Mouse (Mus musculus): ENCODE measurements at regions not wholly inside any gene's neighbourhood (a gene's known extent, or its start where the extent isn't known, plus 50 kb on each side); places are given as distances from the start of the nearest gene placed in this dataset.
"Not testable (repeated sequence)": the region's sequence is repeated elsewhere in the genome, so short reads cannot be mapped to it uniquely, and the experiment has no call there.

DNA sequence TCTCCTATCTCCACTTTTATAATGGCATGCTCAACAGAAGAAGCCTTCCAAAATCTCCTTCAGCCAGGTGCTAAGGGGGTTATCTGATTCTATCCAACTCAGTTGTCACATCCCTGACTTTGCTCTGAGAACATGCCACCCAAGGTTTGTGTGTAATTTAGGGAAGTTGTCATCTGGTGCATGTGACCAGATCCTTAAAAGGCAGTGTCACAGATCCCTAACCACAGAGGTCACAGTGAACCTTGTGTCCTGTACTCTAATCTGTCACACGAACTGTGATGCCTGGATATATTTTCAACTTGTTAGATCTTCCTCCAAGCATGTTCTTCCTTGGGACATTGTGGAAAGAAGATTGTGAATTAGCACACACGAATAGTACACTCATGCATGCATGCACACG, 189.4 kb upstream of the Plxna2 start:
- 76% methylated on average over 3 of the region's 3 CpGs for WGBS
- Histone ChIP-seq H3K4me3 (no peak overlapping the region), H3K4me1 (peaks cover 9% of the 10 kb centered on the region; the same call in 1 of the 2 replicates), H3K9me3 (no peaks in the 10 kb centered on the region), H3K27me3 (no peaks in the 10 kb centered on the region), H3K4me2 (replicated peaks) (no peak overlapping the region), H3K36me3 (no peaks in the 10 kb centered on the region), H3K9ac (no peak overlapping the region), H3K27ac (no peak overlapping the region)
- no peak for ATAC-seq (ENCODE audit: insufficient number of reproducible peaks, insufficient read depth, low FRiP score, low TSS enrichment)

GRCm38 (mm10) chr1:194426293-194426692, 191.7 kb upstream of the Plxna2 start:
- ATAC-seq (ENCODE audit: insufficient number of reproducible peaks, insufficient read depth, low FRiP score, low TSS enrichment) = no peak
- H3K9ac ChIP-seq = no peak overlapping the region
- no peaks in the 10 kb centered on the region for H3K36me3 ChIP-seq
- no peaks in the 10 kb centered on the region for H3K27me3 ChIP-seq
- no peak overlapping the region for H3K4me2 ChIP-seq (replicated peaks)
- H3K27ac ChIP-seq = no peak overlapping the region
- no peaks in the 10 kb centered on the region for H3K9me3 ChIP-seq
- 38% methylated on average over 6 of the region's 6 CpGs for WGBS
- peaks cover 9% of the 10 kb centered on the region; the same call in 1 of the 2 replicates for H3K4me1 ChIP-seq
- no peak overlapping the region for H3K4me3 ChIP-seq

DNA sequence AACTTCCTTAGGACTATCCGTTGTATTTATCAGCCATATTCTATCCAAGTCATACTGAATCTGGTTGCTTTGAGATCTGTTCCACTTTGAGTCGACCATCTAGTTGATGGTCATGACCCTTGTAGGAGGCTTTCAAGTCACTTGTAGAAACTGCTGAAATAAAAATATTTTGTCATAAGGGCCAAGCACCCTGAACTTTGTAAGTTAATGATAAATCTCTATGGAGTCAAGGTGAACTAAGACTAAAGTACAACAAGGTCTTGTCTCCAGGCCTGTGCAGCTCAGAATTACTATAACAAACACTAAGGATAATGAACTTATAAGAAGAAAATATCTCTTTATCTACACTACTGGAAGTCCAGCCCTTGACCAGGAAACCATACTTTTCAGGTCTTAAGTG, 193.8 kb upstream of the Plxna2 start:
- Histone ChIP-seq H3K4me1 (peaks cover 9% of the 10 kb centered on the region; the same call in 1 of the 2 replicates), H3K27me3 (no peaks in the 10 kb centered on the region), H3K9me3 (no peaks in the 10 kb centered on the region), H3K9ac (no peak overlapping the region), H3K4me2 (replicated peaks) (no peak overlapping the region), H3K36me3 (no peaks in the 10 kb centered on the region), H3K4me3 (no peak overlapping the region), H3K27ac (no peak overlapping the region)
- no peak for ATAC-seq (ENCODE audit: insufficient number of reproducible peaks, insufficient read depth, low FRiP score, low TSS enrichment)
- 86% methylated on average over 2 of the region's 2 CpGs for WGBS

GRCm38 (mm10) chr1:194412193-194412592, 205.8 kb upstream of the Plxna2 start:
- ATAC-seq (ENCODE audit: insufficient number of reproducible peaks, insufficient read depth, low FRiP score, low TSS enrichment) = no peak
- Histone ChIP-seq H3K9ac (no peak overlapping the region), H3K36me3 (no peaks in the 10 kb centered on the region), H3K4me3 (no peak overlapping the region), H3K4me1 (no peaks in the 10 kb centered on the region), H3K27me3 (no peaks in the 10 kb centered on the region), H3K27ac (no peak overlapping the region), H3K4me2 (replicated peaks) (no peak overlapping the region), H3K9me3 (no peaks in the 10 kb centered on the region)
- WGBS = 82% methylated on average over 5 of the region's 5 CpGs

DNA sequence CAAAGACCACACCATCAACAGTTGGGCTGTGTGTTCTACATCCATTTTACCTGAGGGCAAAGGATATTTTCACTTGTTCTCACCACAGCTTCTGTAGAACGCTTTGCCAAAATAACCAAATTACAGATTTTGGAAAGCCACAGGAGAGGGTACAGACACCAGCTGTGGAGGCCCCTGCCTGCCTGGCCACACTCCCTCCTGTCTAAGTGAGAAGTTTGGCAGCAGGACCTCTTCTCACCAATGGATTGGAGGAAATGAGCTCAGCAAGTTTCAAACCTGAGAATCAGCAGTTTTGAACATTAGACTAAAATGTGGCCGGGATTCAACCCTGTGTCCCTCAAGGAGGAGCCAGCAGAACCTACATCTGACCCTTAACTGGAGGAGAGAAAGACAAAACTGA, 206.2 kb upstream of the Plxna2 start:
- ATAC-seq (ENCODE audit: insufficient number of reproducible peaks, insufficient read depth, low FRiP score, low TSS enrichment) = no peak
- H3K4me1 ChIP-seq = no peaks in the 10 kb centered on the region
- no peak overlapping the region for H3K4me3 ChIP-seq
- no peak overlapping the region for H3K4me2 ChIP-seq (replicated peaks)
- no peak overlapping the region for H3K27ac ChIP-seq
- no peaks in the 10 kb centered on the region for H3K9me3 ChIP-seq
- H3K9ac ChIP-seq = no peak overlapping the region
- no peaks in the 10 kb centered on the region for H3K36me3 ChIP-seq
- WGBS = 66% methylated on average over 2 of the region's 2 CpGs
- H3K27me3 ChIP-seq = no peaks in the 10 kb centered on the region

DNA sequence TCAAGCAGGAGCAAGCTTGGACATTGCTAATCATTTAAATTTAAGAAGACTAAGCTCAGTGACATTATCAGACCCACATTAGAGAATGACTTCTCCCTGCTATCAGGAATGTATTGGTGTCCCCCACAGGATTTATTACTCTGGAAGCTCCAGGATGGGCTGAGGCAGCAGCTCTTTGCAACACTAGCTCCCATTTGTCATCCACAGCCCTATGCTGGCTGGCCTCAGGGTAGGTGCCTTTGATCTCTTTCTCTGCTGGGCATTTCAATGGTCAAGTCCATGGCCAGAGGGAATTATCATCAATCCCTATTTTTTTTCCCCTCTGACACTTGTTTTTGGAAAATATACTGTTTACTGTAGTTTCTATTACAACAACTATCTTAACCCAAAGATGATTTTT, 218.7 kb upstream of the Plxna2 start:
- H3K9me3 ChIP-seq = no peaks in the 10 kb centered on the region
- no peaks in the 10 kb centered on the region for H3K36me3 ChIP-seq
- no peak overlapping the region for H3K27ac ChIP-seq
- H3K4me1 ChIP-seq = no peaks in the 10 kb centered on the region
- ATAC-seq (ENCODE audit: insufficient number of reproducible peaks, insufficient read depth, low FRiP score, low TSS enrichment) = no peak
- H3K4me2 ChIP-seq (replicated peaks) = no peak overlapping the region
- H3K27me3 ChIP-seq = no peaks in the 10 kb centered on the region
- no peak overlapping the region for H3K4me3 ChIP-seq
- no peak overlapping the region for H3K9ac ChIP-seq

- Histone ChIP-seq H3K4me2 (replicated peaks) (no peak overlapping the region), H3K27me3 (no peaks in the 10 kb centered on the region), H3K4me1 (no peaks in the 10 kb centered on the region), H3K9me3 (no peaks in the 10 kb centered on the region), H3K9ac (no peak overlapping the region), H3K4me3 (no peak overlapping the region), H3K36me3 (no peaks in the 10 kb centered on the region), H3K27ac (no peak overlapping the region)
- 78% methylated on average over 4 of the region's 4 CpGs for WGBS
- ATAC-seq (ENCODE audit: insufficient number of reproducible peaks, insufficient read depth, low FRiP score, low TSS enrichment) = no peak
These were observed 221.1 kb upstream of the Plxna2 start for GRCm38 (mm10) chr1:194396754-194397460.

GRCm38 (mm10) chr1:194393720-194394119, 224.3 kb upstream of the Plxna2 start:
- Histone ChIP-seq H3K4me3 (no peak overlapping the region), H3K9ac (no peak overlapping the region), H3K9me3 (no peaks in the 10 kb centered on the region), H3K27me3 (no peaks in the 10 kb centered on the region), H3K4me2 (replicated peaks) (no peak overlapping the region), H3K27ac (no peak overlapping the region), H3K36me3 (no peaks in the 10 kb centered on the region), H3K4me1 (no peaks in the 10 kb centered on the region)
- ATAC-seq (ENCODE audit: insufficient number of reproducible peaks, insufficient read depth, low FRiP score, low TSS enrichment) = no peak
- 71% methylated on average over 3 of the region's 3 CpGs for WGBS

DNA sequence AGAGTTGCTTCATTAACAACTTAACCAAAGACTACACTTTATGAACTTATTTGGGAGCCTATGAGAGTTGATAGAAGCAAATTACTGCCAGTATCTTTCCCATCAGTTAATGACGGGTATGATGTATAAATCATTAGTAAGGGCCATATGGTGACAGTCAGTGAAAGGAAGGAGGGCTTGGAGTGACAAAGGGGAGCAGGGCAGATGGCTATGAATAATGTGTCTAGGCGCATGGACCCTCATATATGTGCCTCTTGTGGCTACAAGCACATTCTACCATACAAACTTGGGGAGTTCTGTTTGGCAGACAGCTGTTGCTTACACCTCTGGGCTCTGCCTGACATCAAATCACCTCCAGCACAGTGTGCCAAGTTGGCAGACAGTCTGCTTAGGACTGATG, 227.8 kb upstream of the Plxna2 start:
- H3K27me3 ChIP-seq = no peaks in the 10 kb centered on the region
- H3K36me3 ChIP-seq = no peaks in the 10 kb centered on the region
- ATAC-seq (ENCODE audit: insufficient number of reproducible peaks, insufficient read depth, low FRiP score, low TSS enrichment) = no peak
- no peak overlapping the region for H3K4me3 ChIP-seq
- no peak overlapping the region for H3K27ac ChIP-seq
- H3K9me3 ChIP-seq = no peaks in the 10 kb centered on the region
- 83% methylated on average over 2 of the region's 2 CpGs for WGBS
- H3K4me1 ChIP-seq = no peaks in the 10 kb centered on the region
- H3K9ac ChIP-seq = no peak overlapping the region
- H3K4me2 ChIP-seq (replicated peaks) = no peak overlapping the region

DNA sequence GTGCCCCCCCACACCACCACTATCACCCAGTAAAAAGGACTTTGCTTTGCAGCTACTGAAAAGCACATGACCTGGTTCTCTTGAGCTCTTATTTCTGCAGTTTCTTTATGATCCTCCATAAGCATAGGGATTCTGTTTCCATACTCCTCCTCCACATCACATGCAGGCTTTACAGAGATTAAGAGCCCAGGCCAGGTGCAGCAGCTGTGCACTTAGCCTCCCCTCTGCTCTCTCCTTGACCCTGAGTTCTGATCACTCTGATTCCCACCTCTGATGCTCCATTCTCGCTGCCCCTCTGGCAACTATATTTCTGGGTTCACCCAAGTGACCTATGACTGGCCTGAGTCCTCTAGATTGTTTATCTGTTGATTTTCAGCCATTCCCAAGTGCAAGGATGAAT, 239.9 kb upstream of the Plxna2 start:
- WGBS = 35% methylated on average over 1 of the region's 1 CpGs
- Histone ChIP-seq H3K4me2 (replicated peaks) (no peak overlapping the region), H3K9ac (no peak overlapping the region), H3K9me3 (no peaks in the 10 kb centered on the region), H3K4me3 (no peak overlapping the region), H3K36me3 (no peaks in the 10 kb centered on the region), H3K27ac (no peak overlapping the region), H3K27me3 (no peaks in the 10 kb centered on the region), H3K4me1 (no peaks in the 10 kb centered on the region)
- no peak for ATAC-seq (ENCODE audit: insufficient number of reproducible peaks, insufficient read depth, low FRiP score, low TSS enrichment)

DNA sequence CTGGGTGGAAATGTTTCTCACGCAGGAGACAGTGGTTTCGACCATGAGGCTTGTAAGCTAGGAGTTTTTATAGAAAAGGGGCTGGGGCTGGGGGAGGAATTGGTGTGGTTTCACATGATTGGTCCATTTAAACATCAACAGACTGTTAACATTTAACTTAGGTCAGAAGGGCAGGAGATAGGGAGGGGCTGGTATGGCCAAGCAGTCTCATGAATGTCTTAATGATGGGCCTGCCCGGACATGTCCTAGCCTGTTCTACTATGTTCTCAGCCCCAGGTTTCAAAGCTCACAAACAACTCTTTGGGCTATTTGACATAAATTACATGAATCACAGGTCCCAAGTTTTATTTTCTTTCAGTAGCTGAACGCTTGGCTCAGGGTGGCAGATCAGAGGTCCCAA, 244.5 kb upstream of the Plxna2 start:
- not testable (repeated sequence) for H3K27me3 ChIP-seq; H3K27ac ChIP-seq; H3K36me3 ChIP-seq; H3K4me2 ChIP-seq (replicated peaks); H3K9ac ChIP-seq; ATAC-seq (ENCODE audit: insufficient number of reproducible peaks, insufficient read depth, low FRiP score, low TSS enrichment); H3K4me3 ChIP-seq; H3K9me3 ChIP-seq; H3K4me1 ChIP-seq
- 84% methylated on average over 4 of the region's 4 CpGs for WGBS

- Histone ChIP-seq H3K4me2 (replicated peaks) (no peak overlapping the region), H3K27me3 (no peaks in the 10 kb centered on the region), H3K27ac (no peak overlapping the region), H3K9me3 (no peaks in the 10 kb centered on the region), H3K36me3 (no peaks in the 10 kb centered on the region), H3K4me1 (no peaks in the 10 kb centered on the region), H3K9ac (no peak overlapping the region), H3K4me3 (no peak overlapping the region)
- ATAC-seq (ENCODE audit: insufficient number of reproducible peaks, insufficient read depth, low FRiP score, low TSS enrichment) = no peak
- 83% methylated on average over 5 of the region's 5 CpGs for whole genome bisulfite sequencing
These were observed 254.1 kb upstream of the Plxna2 start for GRCm38 (mm10) chr1:194363917-194364316.

Data from embryonic facial prominence, embryonic 12.5 days (tissue).